Mouse (Mus musculus): ENCODE measurements around the gene Mafk. TPM values are rescaled to one million over a fixed set of nuclear protein-coding genes. Genes with fewer than 3 reads are reported as not detected.

Gene Mafk
- total RNA-seq, 2 experiments from 2014 or later: 8.9 to 11.7 TPM

GRCm38 (mm10) chr5:139817292-139817691 lies 26.0 kb downstream of the Mafk start:
- no peak for DNase-seq (ENCODE audit: low spot score in 2 of 2)

GRCm38 (mm10) chr5:139818056-139818455 lies 26.7 kb downstream of the Mafk start:
- no peak for DNase-seq (ENCODE audit: low spot score in 2 of 2)

GRCm38 (mm10) chr5:139818801-139819200 lies 27.5 kb downstream of the Mafk start:
- DNase-seq (ENCODE audit: low spot score in 2 of 2): no peak

- DNase-seq (ENCODE audit: low spot score in 2 of 2): no peak
Measured at GRCm38 (mm10) chr5:139819538-139820181, 28.3 kb downstream of the Mafk start, which contains the start of gene Tmem184a. TSS of gene Tmem184a (minus strand) at chr5:139819917.

- no peak for DNase-seq (ENCODE audit: low spot score in 2 of 2)
Measured at GRCm38 (mm10) chr5:139821466-139822459, 30.4 kb downstream of the Mafk start.

- DNase-seq (ENCODE audit: low spot score in 2 of 2): no peak
Measured at GRCm38 (mm10) chr5:139824531-139824930, 33.2 kb downstream of the Mafk start.

- no peak for DNase-seq (ENCODE audit: low spot score in 2 of 2)
Measured at GRCm38 (mm10) chr5:139825947-139826346, 34.6 kb downstream of the Mafk start.

- peak; percentile 73 to 85 for DNase-seq (ENCODE audit: low spot score in 2 of 2)
Measured at GRCm38 (mm10) chr5:139826357-139827055, 35.2 kb downstream of the Mafk start, which contains the start of the genes Gm26938 and Psmg3. TSS of gene Gm26938 (minus strand) at chr5:139826407. TSS of gene Psmg3 (minus strand) at chr5:139826885.

- no peak for DNase-seq (ENCODE audit: low spot score in 2 of 2)
Measured at GRCm38 (mm10) chr5:139827593-139827992, 36.3 kb downstream of the Mafk start.

- DNase-seq (ENCODE audit: low spot score in 2 of 2): no peak
Measured at GRCm38 (mm10) chr5:139829384-139829783, 38.1 kb downstream of the Mafk start.

- no peak for DNase-seq (ENCODE audit: low spot score in 2 of 2)
Measured at GRCm38 (mm10) chr5:139830734-139831133, 39.4 kb downstream of the Mafk start.

GRCm38 (mm10) chr5:139832125-139832524 lies 40.8 kb downstream of the Mafk start:
- DNase-seq (ENCODE audit: low spot score in 2 of 2): no peak

- no peak for DNase-seq (ENCODE audit: low spot score in 2 of 2)
Measured at GRCm38 (mm10) chr5:139835706-139836105, 44.4 kb downstream of the Mafk start.

- peak in 1 of 2 experiments; percentile 63 for DNase-seq (ENCODE audit: low spot score in 2 of 2)
Measured at GRCm38 (mm10) chr5:139838476-139838892, 47.2 kb downstream of the Mafk start.

- DNase-seq (ENCODE audit: low spot score in 2 of 2): no peak
Measured at GRCm38 (mm10) chr5:139839142-139839541, 47.8 kb downstream of the Mafk start.

GRCm38 (mm10) chr5:139849626-139850320 lies 58.5 kb downstream of the Mafk start:
- DNase-seq (ENCODE audit: low spot score in 2 of 2): peak in 1 of 2 experiments; percentile 20

All from gastrocnemius, postnatal 4 days (tissue).